8 mouse cellular contexts compared by ENCODE assay signal in the genomic region with DNA sequence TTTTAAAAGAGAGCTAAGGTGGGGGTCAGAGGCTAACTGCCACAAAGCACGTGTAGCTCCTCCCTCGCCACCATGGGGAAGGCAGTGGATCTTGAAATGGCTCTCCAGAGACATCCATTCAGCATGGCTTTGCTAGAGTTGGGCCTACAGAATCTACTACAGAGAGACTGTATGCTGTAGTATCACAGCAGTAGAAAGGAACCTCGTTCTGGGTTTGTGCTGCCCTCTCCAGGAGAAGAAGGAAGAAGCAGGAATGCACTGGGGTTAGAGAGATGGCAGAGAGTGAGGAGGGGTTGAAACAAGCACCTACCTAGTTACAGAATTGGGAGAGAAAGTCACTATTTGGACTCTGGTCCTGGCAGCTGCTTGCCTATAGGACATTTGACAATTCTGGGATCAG. TPM values are rescaled to one million over a fixed set of nuclear protein-coding genes. Genes with fewer than 3 reads are reported as not detected.
A peak's percentile ranks its signal among the peaks of the same experiment; 100 is the strongest.
DNase-seq lines count a peak whose midpoint lies in the region; ATAC-seq and TF ChIP-seq lines count a peak whose summit lies in the region.

No protein-coding gene starts in this region.

- H3K4me3 ChIP-seq in cerebellum, adult 2 months (replicated peaks; ENCODE audit: insufficient read depth, low read depth, low read length) = no peak overlapping the region
- no peak overlapping the region for H3K4me3 ChIP-seq in midbrain, embryonic 13.5 days (replicated peaks)
- no peak overlapping the region for H3K4me3 ChIP-seq in midbrain, embryonic 15.5 days
- no peak overlapping the region for H3K4me3 ChIP-seq in kidney, embryonic 16.5 days (ENCODE audit: low read length)

- TF ChIP-seq CTCF in cerebellum, adult 2 months (IDR thresholded peaks at IDR 0.05; ENCODE audit: borderline replicate concordance, insufficient read depth, low read depth, low read length) = peak; percentile 55; the same call in 1 of the 2 replicates

- H3K4me2 ChIP-seq in midbrain, embryonic 13.5 days (replicated peaks) = no peak overlapping the region
- no peak overlapping the region for H3K4me2 ChIP-seq in midbrain, embryonic 15.5 days
- no peak overlapping the region for H3K4me2 ChIP-seq in kidney, embryonic 16.5 days (replicated peaks; ENCODE audit: low read depth, low read length)

- 0 out of 2 replicates have a peak, but pooled peaks have one; percentile 30 for ATAC-seq in midbrain, embryonic 13.5 days
- no peak for ATAC-seq in midbrain, embryonic 15.5 days (replicated peaks)
- no peak for ATAC-seq in kidney, embryonic 16.5 days (ENCODE audit: low FRiP score, low TSS enrichment)
- peak; percentile 98 for ATAC-seq in megakaryocyte, adult 5-6 weeks (ENCODE audit: poor library complexity, severe bottlenecking)

- peak; percentile 29 for DNase-seq in cerebellum, adult 2 months
- DNase-seq in cerebellum, adult 11 months = no peak
- peak; percentile 31 to 53 for DNase-seq in cerebellum, postnatal 25 days
- DNase-seq in thymus, postnatal 25 days = peak; percentile 80

- H3K27me3 ChIP-seq in cerebellum, adult 2 months (ENCODE audit: control insufficient read depth, insufficient read depth, low read length) = no peaks in the 10 kb centered on the region
- H3K27me3 ChIP-seq in midbrain, embryonic 13.5 days = no peaks in the 10 kb centered on the region
- no peaks in the 10 kb centered on the region for H3K27me3 ChIP-seq in midbrain, embryonic 15.5 days (replicated peaks)
- H3K27me3 ChIP-seq in kidney, embryonic 16.5 days (ENCODE audit: insufficient read depth, low read length) = no peaks in the 10 kb centered on the region

- H3K9ac ChIP-seq in midbrain, embryonic 13.5 days (replicated peaks) = no peak overlapping the region
- no peak overlapping the region for H3K9ac ChIP-seq in midbrain, embryonic 15.5 days
- H3K9ac ChIP-seq in kidney, embryonic 16.5 days (replicated peaks; ENCODE audit: low read length) = 0 out of 2 replicates have a peak overlapping the region, but pooled peaks have one; percentile 25

- no peaks in the 10 kb centered on the region for H3K36me3 ChIP-seq in midbrain, embryonic 13.5 days
- H3K36me3 ChIP-seq in midbrain, embryonic 15.5 days (replicated peaks) = no peaks in the 10 kb centered on the region
- no peaks in the 10 kb centered on the region for H3K36me3 ChIP-seq in kidney, embryonic 16.5 days (ENCODE audit: insufficient read depth, low read length)

- no peak overlapping the region for H3K27ac ChIP-seq in cerebellum, adult 2 months (ENCODE audit: insufficient read depth, low read length)
- H3K27ac ChIP-seq in midbrain, embryonic 13.5 days = no peak overlapping the region
- no peak overlapping the region for H3K27ac ChIP-seq in midbrain, embryonic 15.5 days
- H3K27ac ChIP-seq in kidney, embryonic 16.5 days (ENCODE audit: low read length) = no peak overlapping the region

- TF ChIP-seq POLR2A in cerebellum, adult 2 months (IDR thresholded peaks at IDR 0.05; ENCODE audit: borderline replicate concordance, insufficient read depth, low read length) = no peak

- WGBS in cerebellum, adult 2 months = 36% methylated on average over 3 of the region's 3 CpGs
- WGBS in midbrain, embryonic 13.5 days = 24% methylated on average over 3 of the region's 3 CpGs
- 29% methylated on average over 3 of the region's 3 CpGs for whole genome bisulfite sequencing in midbrain, embryonic 15.5 days
- WGBS in kidney, embryonic 16.5 days = 34% methylated on average over 3 of the region's 3 CpGs

- H3K4me1 ChIP-seq in cerebellum, adult 2 months (ENCODE audit: control insufficient read depth, insufficient read depth, low read length) = no peaks in the 10 kb centered on the region
- H3K4me1 ChIP-seq in midbrain, embryonic 13.5 days (replicated peaks) = no peaks in the 10 kb centered on the region
- no peaks in the 10 kb centered on the region for H3K4me1 ChIP-seq in midbrain, embryonic 15.5 days
- no peaks in the 10 kb centered on the region for H3K4me1 ChIP-seq in kidney, embryonic 16.5 days (ENCODE audit: insufficient read depth, low read length)

- no peaks in the 10 kb centered on the region for H3K9me3 ChIP-seq in midbrain, embryonic 13.5 days
- H3K9me3 ChIP-seq in midbrain, embryonic 15.5 days = no peaks in the 10 kb centered on the region
- no peaks in the 10 kb centered on the region for H3K9me3 ChIP-seq in kidney, embryonic 16.5 days (ENCODE audit: low read length)

RNA-seq across cellular contexts. Expression of a gene that starts 34.0 kb away (rescaled TPM):
- 5.4 and 6.5 TPM in 2 replicates for polyA plus RNA-seq in cerebellum, adult 2 months (2012; rRNA removed)
- 6.5 and 8.2 TPM in 2 replicates for polyA plus RNA-seq in midbrain, embryonic 13.5 days (2015; fragmentation: Nextera tagmentation; extraction: Ambion mirVana)
- polyA plus RNA-seq in midbrain, embryonic 15.5 days (2015; fragmentation: Nextera tagmentation; extraction: Ambion mirVana) = 9.7 and 13.3 TPM in 2 replicates
- 29.1 and 31.9 TPM in 2 replicates for polyA plus RNA-seq in kidney, embryonic 16.5 days (2015; fragmentation: Nextera tagmentation; extraction: Ambion mirVana)
- 215 and 219 TPM in 2 replicates for total RNA-seq in megakaryocyte, adult 5-6 weeks (2015)
- total RNA-seq in megakaryocyte, adult 5-6 weeks (2017) = 83.1 and 85.6 TPM in 2 replicates

Comparison
In these comparisons a context has a peak if more than half of its experiments do, and no peak if none do; other contexts are left out.
1. ATAC-seq: peak in midbrain, embryonic 13.5 days (single experiment) and megakaryocyte, adult 5-6 weeks (single experiment); none in midbrain, embryonic 15.5 days (single experiment) and kidney, embryonic 16.5 days (single experiment).